Mouse (Mus musculus) heart, embryonic 12.5 days (tissue): Measurements from ENCODE around the gene Cubn. TPM values are rescaled to one million over a fixed set of nuclear protein-coding genes. Genes with fewer than 3 reads are reported as not detected.

Experiments
- ATAC-seq: fragments of 200-750 bp; cut with Nextera tagmentation; 2 replicates; pipeline ENCODE4 v1.8.0; 2017; ENCODE audit warnings: moderate TSS enrichment, moderate library complexity; ENCODE audit not compliant: insufficient number of reproducible peaks, low FRiP score
- H3K27ac ChIP-seq: fragments of 300-500 bp; sonication (generic); 2 replicates; pipeline ENCODE4 v1.5.1; 2016; ENCODE audit warnings: mild to moderate bottlenecking, moderate library complexity; ENCODE audit not compliant: poor library complexity, severe bottlenecking
- H3K27me3 ChIP-seq: fragments of 300-500 bp; sonication (generic); replicated peaks from 2 replicates; pipeline ENCODE4 v1.6.1; 2016; ENCODE audit warnings: mild to moderate bottlenecking, moderate library complexity
- H3K36me3 ChIP-seq: fragments of 300-500 bp; sonication (generic); 2 replicates; pipeline ENCODE4 v1.6.1; 2016; ENCODE audit warnings: mild to moderate bottlenecking, moderate library complexity
- H3K4me1 ChIP-seq: fragments of 300-500 bp; sonication (generic); replicated peaks from 2 replicates; pipeline ENCODE4 v1.6.1; 2016; ENCODE audit warnings: mild to moderate bottlenecking
- H3K4me2 ChIP-seq: fragments of 300-500 bp; sonication (generic); 2 replicates; pipeline ENCODE4 v1.6.1; 2016; ENCODE audit warnings: mild to moderate bottlenecking, moderate library complexity
- H3K4me3 ChIP-seq: fragments of 300-500 bp; sonication (generic); 2 replicates; pipeline ENCODE4 v1.5.1; 2016; ENCODE audit warnings: mild to moderate bottlenecking
- H3K9ac ChIP-seq: fragments of 300-500 bp; sonication (generic); 2 replicates; pipeline ENCODE4 v1.6.1; 2016; ENCODE audit warnings: mild to moderate bottlenecking, moderate library complexity
- H3K9me3 ChIP-seq: fragments of 300-500 bp; sonication (generic); replicated peaks from 2 replicates; pipeline ENCODE4 v1.6.1; 2016; ENCODE audit warnings: mild to moderate bottlenecking, moderate library complexity
- WGBS: fragments of 180-500 bp; shearing (Covaris S2); methylation state at CpG from one replicate; pipeline ENCODE4 v1.1.7; 2016; 5-methylcytosine and 5-hydroxymethylcytosine counted together
- polyA plus RNA-seq: library from polyadenylated mRNA; unstranded; fragments of >200 nt; fragmentation: Nextera tagmentation; extraction: Ambion mirVana; gene quantifications from 2 replicates; pipeline ENCODE4 v1.2.1, GENCODE M21; 2016

Cubn gene
- polyA plus RNA-seq: 0.57 and 0.59 TPM in 2 replicates

DNA sequence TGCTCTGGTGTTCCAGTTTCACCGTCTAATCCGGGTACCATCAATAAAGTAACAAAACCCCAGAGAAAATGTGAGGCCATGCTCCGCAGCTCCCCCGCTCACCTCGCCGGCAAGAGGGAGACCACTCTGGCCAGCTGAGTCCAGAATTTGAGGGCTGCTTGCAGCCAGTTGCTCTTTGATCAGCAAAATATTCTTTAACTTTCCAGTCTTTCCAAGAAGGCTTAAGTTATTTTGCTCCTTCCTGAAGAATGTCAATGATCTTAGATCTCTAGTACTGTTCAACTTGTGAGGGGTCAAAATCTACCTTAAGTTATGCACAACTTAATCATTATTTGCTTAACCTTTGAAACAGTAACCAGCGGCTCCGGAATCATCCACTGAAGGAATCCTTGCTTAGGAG is at the start of gene Cubn:
TSS of gene Cubn (minus strand) at position 80 of the 400 bp plus-strand sequence.
- Histone ChIP-seq H3K27ac (no peak within 1 kb of the TSS), H3K4me3 (no peak within 1 kb of the TSS), H3K27me3 (no peaks in the 10 kb centered on the region), H3K4me2 (no peak within 1 kb of the TSS), H3K36me3 (no peaks in the 10 kb centered on the region), H3K4me1 (0 out of 2 replicates have a peak, but pooled peaks cover 5% of the 10 kb centered on the region), H3K9ac (no peak within 1 kb of the TSS), H3K9me3 (no peaks in the 10 kb centered on the region)
- whole genome bisulfite sequencing: 61% methylated on average over 8 of the region's 8 CpGs
- no peak for ATAC-seq

DNA sequence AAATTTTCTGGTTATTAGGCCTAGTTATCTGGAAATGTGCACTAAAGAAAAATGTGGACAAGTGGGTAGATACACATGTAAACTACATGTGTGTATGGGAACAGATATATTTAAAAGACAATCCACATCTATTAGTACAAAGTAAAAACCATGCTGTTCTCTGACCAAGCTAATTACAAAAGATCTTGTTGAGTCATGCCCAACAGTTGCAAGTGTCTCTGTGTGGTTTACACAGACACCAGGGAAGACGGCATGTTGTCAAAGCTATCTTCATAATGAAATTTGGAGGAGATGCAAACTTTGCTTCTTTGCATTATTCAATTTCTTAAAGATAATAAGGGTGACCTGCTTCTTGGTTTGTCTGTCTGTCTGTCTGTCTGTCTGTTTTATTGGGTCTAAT is 48.2 kb upstream of the Cubn start:
- WGBS: 83% methylated on average over 1 of the region's 1 CpGs
- Histone ChIP-seq H3K4me3 (no peak overlapping the region), H3K27ac (no peak overlapping the region), H3K9ac (no peak overlapping the region), H3K4me2 (no peak overlapping the region), H3K27me3 (no peaks in the 10 kb centered on the region), H3K4me1 (0 out of 2 replicates have a peak, but pooled peaks cover 5% of the 10 kb centered on the region), H3K9me3 (no peaks in the 10 kb centered on the region), H3K36me3 (no peaks in the 10 kb centered on the region)
- ATAC-seq: no peak

DNA sequence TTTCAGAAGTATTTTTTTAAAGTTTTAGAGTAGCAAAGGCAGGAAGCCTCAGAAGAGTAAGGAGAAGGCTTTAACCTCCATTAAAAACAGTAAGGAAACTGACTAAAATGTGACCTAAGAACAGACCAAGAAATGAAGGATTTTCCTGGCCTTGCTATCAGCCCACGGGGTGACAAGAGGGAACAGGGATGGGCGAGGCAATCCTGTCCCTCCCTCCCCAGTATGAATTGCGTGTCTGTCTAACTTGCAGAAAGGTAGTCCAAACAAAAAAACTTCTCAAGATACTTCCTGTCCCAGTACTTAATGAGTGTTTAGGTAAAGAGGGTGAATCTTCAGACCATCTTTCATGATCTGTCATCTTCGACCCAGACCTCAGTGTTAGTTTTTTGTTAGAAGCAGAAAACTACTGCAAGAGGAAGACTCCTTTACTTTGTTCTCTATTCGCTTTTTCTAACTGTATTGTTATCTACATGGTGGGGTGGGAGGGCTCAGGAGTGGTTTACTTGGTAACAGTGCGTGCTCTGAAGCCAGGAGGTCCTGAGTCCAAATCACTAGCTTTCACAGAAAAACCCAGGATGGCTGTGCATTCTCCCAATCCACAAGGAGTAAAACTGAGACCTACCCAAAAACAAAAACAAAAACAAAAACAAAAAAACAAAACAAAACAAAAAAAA is 47.2 kb upstream of the Cubn start:
- Histone ChIP-seq H3K4me3 (no peak overlapping the region), H3K27me3 (no peaks in the 10 kb centered on the region), H3K4me1 (0 out of 2 replicates have a peak, but pooled peaks cover 5% of the 10 kb centered on the region), H3K27ac (no peak overlapping the region), H3K36me3 (no peaks in the 10 kb centered on the region), H3K9ac (no peak overlapping the region), H3K4me2 (no peak overlapping the region), H3K9me3 (no peaks in the 10 kb centered on the region)
- no peak for ATAC-seq
- WGBS: 52% methylated on average over 6 of the region's 6 CpGs

DNA sequence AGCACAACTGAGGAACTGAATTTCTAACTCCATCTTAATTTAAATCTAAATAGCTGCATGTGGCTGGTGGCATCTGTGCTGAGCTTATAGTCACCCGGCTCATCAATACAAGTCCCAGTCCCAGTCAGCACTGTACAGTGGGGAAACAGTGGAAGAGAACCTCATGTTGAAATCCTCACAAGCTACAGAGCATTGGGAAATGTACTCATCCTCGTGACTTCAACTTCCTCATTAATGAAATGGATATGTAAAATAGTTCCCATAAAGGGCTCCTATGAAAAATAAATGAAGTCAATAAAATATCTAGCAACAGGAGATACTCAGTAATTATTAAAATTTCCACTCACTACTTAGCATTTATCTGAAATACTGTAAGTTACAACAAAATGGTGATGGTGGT is 46.6 kb upstream of the Cubn start:
- Histone ChIP-seq H3K36me3 (no peaks in the 10 kb centered on the region), H3K9me3 (no peaks in the 10 kb centered on the region), H3K4me3 (no peak overlapping the region), H3K4me2 (no peak overlapping the region), H3K27me3 (no peaks in the 10 kb centered on the region), H3K27ac (no peak overlapping the region), H3K4me1 (0 out of 2 replicates have a peak, but pooled peaks cover 3% of the 10 kb centered on the region), H3K9ac (no peak overlapping the region)
- ATAC-seq: no peak
- 86% methylated on average over 2 of the region's 2 CpGs for WGBS

DNA sequence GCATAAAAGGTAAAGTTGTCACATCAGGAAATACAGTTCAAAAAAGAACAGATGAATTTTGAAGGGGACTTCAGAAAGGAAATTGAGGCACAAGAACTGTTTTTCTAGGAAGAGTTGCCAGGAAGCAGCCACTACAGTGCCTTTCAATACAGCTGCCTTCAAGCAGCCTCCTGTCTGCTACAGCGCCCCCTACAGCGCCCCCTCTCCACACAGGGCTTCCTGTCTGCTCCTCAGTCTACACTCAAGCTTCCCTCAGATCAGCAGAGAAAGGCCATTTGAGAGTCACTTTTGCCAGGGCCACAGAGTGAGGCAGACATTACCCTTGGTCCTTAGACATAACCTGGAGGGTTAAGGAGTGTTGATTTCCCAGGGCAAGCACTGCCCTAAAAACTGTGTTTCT is 46.1 kb upstream of the Cubn start:
- Histone ChIP-seq H3K27ac (no peak overlapping the region), H3K4me2 (no peak overlapping the region), H3K36me3 (no peaks in the 10 kb centered on the region), H3K9me3 (no peaks in the 10 kb centered on the region), H3K9ac (no peak overlapping the region), H3K4me1 (0 out of 2 replicates have a peak, but pooled peaks cover 3% of the 10 kb centered on the region), H3K27me3 (no peaks in the 10 kb centered on the region), H3K4me3 (no peak overlapping the region)
- 21% methylated on average over 2 of the region's 2 CpGs for WGBS
- ATAC-seq: no peak

DNA sequence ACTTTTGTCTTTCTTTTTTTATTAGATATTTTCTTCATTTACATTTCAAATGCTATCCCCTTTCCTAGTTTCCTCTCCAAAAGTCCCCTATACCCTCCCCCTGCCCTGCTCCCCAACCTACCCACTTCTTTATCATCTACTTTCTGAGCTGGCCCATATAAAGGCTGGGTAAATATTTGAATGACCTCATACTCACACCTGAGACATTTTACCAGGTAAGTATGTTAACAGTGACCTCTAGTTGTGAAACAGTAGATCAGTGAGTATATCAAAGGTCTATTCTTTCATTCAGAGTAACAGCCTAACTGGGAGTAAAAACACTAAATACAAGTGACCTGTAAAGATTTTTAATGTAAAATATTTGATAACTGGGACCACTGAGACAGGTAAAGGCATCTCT is 45.1 kb upstream of the Cubn start:
- no peak overlapping the region for H3K27ac ChIP-seq
- H3K9ac ChIP-seq: no peak overlapping the region
- H3K36me3 ChIP-seq: no peaks in the 10 kb centered on the region
- no peak overlapping the region for H3K4me3 ChIP-seq
- no peaks in the 10 kb centered on the region for H3K9me3 ChIP-seq
- 0 out of 2 replicates have a peak, but pooled peaks cover 3% of the 10 kb centered on the region for H3K4me1 ChIP-seq
- H3K27me3 ChIP-seq: no peaks in the 10 kb centered on the region
- H3K4me2 ChIP-seq: no peak overlapping the region
- ATAC-seq: no peak

DNA sequence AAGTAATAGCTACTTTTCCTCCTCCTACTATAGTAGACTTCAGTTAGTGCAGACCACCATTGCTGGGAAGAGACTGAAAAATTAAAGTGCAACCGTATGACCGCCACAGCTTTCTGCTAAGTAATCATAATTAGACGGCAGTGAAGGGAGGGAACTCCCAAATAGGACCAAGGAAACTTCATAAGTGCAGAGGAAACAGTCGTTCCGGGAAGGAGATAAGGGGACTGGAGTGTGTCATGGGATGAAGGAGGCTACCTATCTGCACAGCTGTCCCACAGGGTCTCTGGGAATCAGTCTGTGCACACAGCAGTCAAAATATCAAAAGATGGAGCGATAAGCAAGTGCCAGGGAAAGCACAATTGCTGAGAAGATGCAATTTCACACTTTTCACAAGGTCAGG is 39.0 kb upstream of the Cubn start:
- no peak overlapping the region for H3K4me3 ChIP-seq
- WGBS: 47% methylated on average over 6 of the region's 6 CpGs

DNA sequence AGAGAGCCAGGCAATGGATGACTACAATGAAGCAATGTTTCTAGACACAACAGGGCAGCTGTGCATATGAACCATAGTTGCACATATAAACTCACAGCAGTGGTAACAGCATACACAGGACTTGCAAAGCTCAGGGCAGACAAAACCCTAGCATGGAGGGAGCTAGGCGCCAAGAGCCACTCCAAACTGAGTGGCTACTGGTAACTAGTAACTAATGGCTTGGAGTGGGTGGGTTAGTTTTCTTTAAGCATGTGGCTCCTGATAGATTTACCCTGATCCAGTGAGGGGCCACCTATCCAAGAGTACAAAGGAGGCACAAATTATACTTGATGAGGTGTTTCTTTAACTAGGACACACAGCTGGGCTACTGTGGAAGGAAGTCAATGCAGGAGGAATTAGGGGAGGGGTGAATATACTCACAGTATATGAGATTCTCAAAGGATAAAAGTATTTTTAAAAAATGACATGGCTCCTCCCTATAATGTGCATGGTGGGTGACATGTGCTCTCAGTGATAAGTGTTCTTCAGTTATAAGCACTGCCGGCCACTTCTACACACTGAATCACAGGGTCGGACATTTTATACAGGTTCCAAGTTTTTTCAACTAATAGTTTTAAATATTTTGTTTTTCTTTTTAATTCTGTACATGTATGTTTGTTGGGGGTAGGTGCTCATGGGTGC is 37.8 kb upstream of the Cubn start:
- Histone ChIP-seq H3K27ac (no peak overlapping the region), H3K4me3 (no peak overlapping the region), H3K36me3 (no peaks in the 10 kb centered on the region), H3K4me1 (peaks cover 13% of the 10 kb centered on the region), H3K9me3 (no peaks in the 10 kb centered on the region), H3K4me2 (no peak overlapping the region), H3K9ac (no peak overlapping the region), H3K27me3 (no peaks in the 10 kb centered on the region)
- no peak for ATAC-seq
- 84% methylated on average over 3 of the region's 3 CpGs for WGBS

More for the DNA sequence above, 39.0 kb upstream of the Cubn start:
- H3K4me1 ChIP-seq: peaks cover 12% of the 10 kb centered on the region
- H3K27ac ChIP-seq: no peak overlapping the region
- H3K4me2 ChIP-seq: no peak overlapping the region
- no peak for ATAC-seq
- H3K9me3 ChIP-seq: no peaks in the 10 kb centered on the region
- H3K27me3 ChIP-seq: no peaks in the 10 kb centered on the region
- no peaks in the 10 kb centered on the region for H3K36me3 ChIP-seq
- H3K9ac ChIP-seq: no peak overlapping the region

DNA sequence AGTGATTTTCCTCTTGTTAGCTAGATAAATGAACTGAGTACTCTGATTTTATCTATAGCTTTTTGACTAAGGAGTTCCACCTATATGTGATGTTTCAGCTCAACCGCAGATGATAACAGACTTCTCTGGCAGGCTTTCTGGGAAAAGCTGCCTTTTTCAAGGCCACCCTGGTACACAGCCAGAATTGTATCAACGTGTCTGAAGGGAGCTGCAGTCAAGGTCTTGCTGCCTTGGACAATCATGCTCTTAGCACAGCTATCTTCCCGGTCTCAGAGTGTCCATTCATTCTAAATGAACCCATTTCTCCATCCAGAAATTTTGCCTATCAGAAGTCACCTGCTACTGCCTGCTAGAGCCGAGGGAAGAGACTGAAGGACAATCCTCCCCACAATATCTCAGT is 35.9 kb upstream of the Cubn start:
- Histone ChIP-seq H3K4me2 (no peak overlapping the region), H3K36me3 (no peaks in the 10 kb centered on the region), H3K9me3 (no peaks in the 10 kb centered on the region), H3K27ac (0 out of 2 replicates have a peak overlapping the region, but pooled peaks have one; percentile 16), H3K4me3 (no peak overlapping the region), H3K27me3 (no peaks in the 10 kb centered on the region), H3K4me1 (peaks cover 20% of the 10 kb centered on the region), H3K9ac (no peak overlapping the region)
- 52% methylated on average over 4 of the region's 4 CpGs for WGBS
- ATAC-seq: no peak

DNA sequence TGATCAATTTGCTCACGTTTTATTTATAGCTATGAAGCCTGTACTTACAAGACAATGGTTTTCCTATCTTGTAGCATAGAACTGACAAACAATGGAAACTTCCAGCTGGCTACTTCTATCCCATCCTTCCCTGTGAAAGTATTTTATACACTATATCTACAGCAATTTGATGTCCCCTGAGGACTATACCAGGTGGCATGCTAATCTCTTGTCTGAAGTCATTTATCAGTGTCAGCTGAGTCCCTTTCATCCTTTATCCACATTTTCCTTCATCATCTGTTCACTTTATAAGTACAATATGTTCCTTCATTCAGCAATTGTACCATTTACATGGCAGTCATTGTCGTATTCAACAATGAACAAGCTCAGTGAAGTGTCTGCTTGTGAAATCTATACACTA is 35.5 kb upstream of the Cubn start:
- 0 out of 2 replicates have a peak overlapping the region, but pooled peaks have one; percentile 16 for H3K27ac ChIP-seq
- no peak overlapping the region for H3K9ac ChIP-seq
- H3K4me2 ChIP-seq: no peak overlapping the region
- H3K9me3 ChIP-seq: no peaks in the 10 kb centered on the region
- H3K4me3 ChIP-seq: no peak overlapping the region
- 40% methylated on average over 2 of the region's 2 CpGs for WGBS
- H3K27me3 ChIP-seq: no peaks in the 10 kb centered on the region
- no peaks in the 10 kb centered on the region for H3K36me3 ChIP-seq
- ATAC-seq: no peak
- peaks cover 20% of the 10 kb centered on the region for H3K4me1 ChIP-seq

DNA sequence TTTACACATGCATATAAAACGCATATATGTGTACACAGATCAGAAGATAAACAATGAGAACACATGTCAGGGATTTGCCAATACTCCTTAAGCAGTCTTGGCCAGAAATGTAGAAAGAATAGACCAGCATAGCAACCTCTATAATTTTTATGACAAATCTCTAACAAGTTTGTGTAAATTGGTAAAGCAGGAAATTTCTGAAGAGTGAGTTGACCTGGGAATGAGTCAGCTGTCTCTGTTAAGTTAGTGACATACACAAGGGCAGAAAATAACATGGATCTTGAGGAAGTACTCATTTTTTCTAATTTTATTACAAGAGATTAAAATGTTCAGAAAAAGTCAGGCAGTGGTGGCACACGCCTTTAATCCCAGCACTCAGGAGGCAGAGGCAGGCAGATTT is 34.6 kb upstream of the Cubn start:
- H3K4me3 ChIP-seq: no peak overlapping the region
- H3K4me2 ChIP-seq: no peak overlapping the region
- 82% methylated on average over 2 of the region's 2 CpGs for WGBS
- H3K9me3 ChIP-seq: no peaks in the 10 kb centered on the region
- H3K9ac ChIP-seq: no peak overlapping the region
- no peaks in the 10 kb centered on the region for H3K27me3 ChIP-seq
- no peak for ATAC-seq
- H3K4me1 ChIP-seq: peaks cover 20% of the 10 kb centered on the region
- H3K36me3 ChIP-seq: no peaks in the 10 kb centered on the region
- no peak overlapping the region for H3K27ac ChIP-seq
